Mouse (Mus musculus): Measurements from ENCODE around the gene Gcm2. TPM values are rescaled to one million over a fixed set of nuclear protein-coding genes. Genes with fewer than 3 reads are reported as not detected.

The Gcm2 gene
- polyA plus RNA-seq, 1 experiment from 2014 or later, result not detected

- no peak overlapping the region for H3K9ac ChIP-seq (ENCODE audit: low read length)
- H3K4me1 ChIP-seq (ENCODE audit: control insufficient read depth in 2 of 2, insufficient read depth in 2 of 2, low read length in 2 of 2), result no peaks in the 10 kb centered on the region
- no peaks in the 10 kb centered on the region for H3K27me3 ChIP-seq (ENCODE audit: control insufficient read depth, insufficient read depth, low read length)
- 93% methylated on average over 6 of the region's 6 CpGs for WGBS
- no peak overlapping the region for H3K4me3 ChIP-seq (ENCODE audit: control insufficient read depth in 1 of 2, insufficient read depth in 1 of 2, low read depth in 1 of 2, low read length in 2 of 2)
- no peak overlapping the region for H3K27ac ChIP-seq (replicated peaks in 1 of 2; ENCODE audit: control insufficient read depth in 1 of 2, insufficient read depth in 1 of 2, low read depth in 2 of 2, low read length in 2 of 2)
- no peak for ATAC-seq (ENCODE audit: insufficient number of reproducible peaks, insufficient read depth, low FRiP score, low read depth)
- no peak overlapping the region for H3K4me2 ChIP-seq (ENCODE audit: low read length)
- H3K9me3 ChIP-seq (ENCODE audit: control insufficient read depth, low read length), result no peaks in the 10 kb centered on the region
- H3K36me3 ChIP-seq (ENCODE audit: control insufficient read depth, insufficient read depth, low read length), result no peaks in the 10 kb centered on the region
These were observed 12.9 kb upstream of the Gcm2 start for GRCm38 (mm10) chr13:41123666-41124225.

GRCm38 (mm10) chr13:41119152-41119945 is 8.5 kb upstream of the Gcm2 start:
- no peaks in the 10 kb centered on the region for H3K4me1 ChIP-seq (ENCODE audit: control insufficient read depth in 2 of 2, insufficient read depth in 2 of 2, low read length in 2 of 2)
- WGBS, result 42% methylated on average over 9 of the region's 9 CpGs
- H3K9me3 ChIP-seq (ENCODE audit: control insufficient read depth, low read length), result no peaks in the 10 kb centered on the region
- no peak overlapping the region for H3K9ac ChIP-seq (ENCODE audit: low read length)
- peaks cover 8% of the 10 kb centered on the region; the same call in 1 of the 2 replicates for H3K27me3 ChIP-seq (ENCODE audit: control insufficient read depth, insufficient read depth, low read length)
- no peak overlapping the region for H3K4me3 ChIP-seq (ENCODE audit: control insufficient read depth in 1 of 2, insufficient read depth in 1 of 2, low read depth in 1 of 2, low read length in 2 of 2)
- H3K36me3 ChIP-seq (ENCODE audit: control insufficient read depth, insufficient read depth, low read length), result no peaks in the 10 kb centered on the region
- no peak overlapping the region for H3K4me2 ChIP-seq (ENCODE audit: low read length)
- no peak for ATAC-seq (ENCODE audit: insufficient number of reproducible peaks, insufficient read depth, low FRiP score, low read depth)
- no peak overlapping the region for H3K27ac ChIP-seq (replicated peaks in 1 of 2; ENCODE audit: control insufficient read depth in 1 of 2, insufficient read depth in 1 of 2, low read depth in 2 of 2, low read length in 2 of 2)

- H3K27me3 ChIP-seq (ENCODE audit: control insufficient read depth, insufficient read depth, low read length), result peaks cover 26% of the 10 kb centered on the region; the same call in 1 of the 2 replicates
These were observed 3.1 kb upstream of the Gcm2 start, which contains the start of gene Sycp2l for GRCm38 (mm10) chr13:41113940-41114339. Gene Sycp2l (plus strand): TSS chr13:41114307.

GRCm38 (mm10) chr13:41105541-41105940 is 5.3 kb downstream of the Gcm2 start:
- 91% methylated on average over 13 of the region's 13 CpGs for WGBS
- no peaks in the 10 kb centered on the region for H3K36me3 ChIP-seq (ENCODE audit: control insufficient read depth, insufficient read depth, low read length)
- H3K9me3 ChIP-seq (ENCODE audit: control insufficient read depth, low read length), result no peaks in the 10 kb centered on the region
- H3K27me3 ChIP-seq (ENCODE audit: control insufficient read depth, insufficient read depth, low read length), result no peaks in the 10 kb centered on the region
- H3K4me2 ChIP-seq (ENCODE audit: low read length), result no peak overlapping the region
- no peak overlapping the region for H3K27ac ChIP-seq (replicated peaks in 1 of 2; ENCODE audit: control insufficient read depth in 1 of 2, insufficient read depth in 1 of 2, low read depth in 2 of 2, low read length in 2 of 2)
- ATAC-seq (ENCODE audit: insufficient number of reproducible peaks, insufficient read depth, low FRiP score, low read depth), result no peak
- H3K9ac ChIP-seq (ENCODE audit: low read length), result no peak overlapping the region
- H3K4me1 ChIP-seq (ENCODE audit: control insufficient read depth in 2 of 2, insufficient read depth in 2 of 2, low read length in 2 of 2), result no peaks in the 10 kb centered on the region
- no peak overlapping the region for H3K4me3 ChIP-seq (ENCODE audit: control insufficient read depth in 1 of 2, insufficient read depth in 1 of 2, low read depth in 1 of 2, low read length in 2 of 2)

More at GRCm38 (mm10) chr13:41113940-41114339, 3.1 kb upstream of the Gcm2 start, which contains the start of gene Sycp2l:
- Histone ChIP-seq H3K4me3 (ENCODE audit: control insufficient read depth in 1 of 2, insufficient read depth in 1 of 2, low read depth in 1 of 2, low read length in 2 of 2) (peak within 1 kb of the TSS; percentile 2 to 18; a peak in 3 of 4 replicates), H3K9me3 (ENCODE audit: control insufficient read depth, low read length) (no peaks in the 10 kb centered on the region), H3K9ac (ENCODE audit: low read length) (no peak within 1 kb of the TSS), H3K36me3 (ENCODE audit: control insufficient read depth, insufficient read depth, low read length) (no peaks in the 10 kb centered on the region), H3K4me1 (ENCODE audit: control insufficient read depth in 2 of 2, insufficient read depth in 2 of 2, low read length in 2 of 2) (no peaks in the 10 kb centered on the region), H3K4me2 (ENCODE audit: low read length) (peak within 1 kb of the TSS; percentile 54), H3K27ac (replicated peaks in 1 of 2; ENCODE audit: control insufficient read depth in 1 of 2, insufficient read depth in 1 of 2, low read depth in 2 of 2, low read length in 2 of 2) (no peak within 1 kb of the TSS)
- no peak for ATAC-seq (ENCODE audit: insufficient number of reproducible peaks, insufficient read depth, low FRiP score, low read depth)
- 32% methylated on average over 14 of the region's 14 CpGs for WGBS

- H3K4me3 ChIP-seq (ENCODE audit: control insufficient read depth in 1 of 2, insufficient read depth in 1 of 2, low read depth in 1 of 2, low read length in 2 of 2), result no peak overlapping the region
- no peak overlapping the region for H3K27ac ChIP-seq (replicated peaks in 1 of 2; ENCODE audit: control insufficient read depth in 1 of 2, insufficient read depth in 1 of 2, low read depth in 2 of 2, low read length in 2 of 2)
- H3K36me3 ChIP-seq (ENCODE audit: control insufficient read depth, insufficient read depth, low read length), result no peaks in the 10 kb centered on the region
- ATAC-seq (ENCODE audit: insufficient number of reproducible peaks, insufficient read depth, low FRiP score, low read depth), result no peak
- no peaks in the 10 kb centered on the region for H3K4me1 ChIP-seq (ENCODE audit: control insufficient read depth in 2 of 2, insufficient read depth in 2 of 2, low read length in 2 of 2)
- no peaks in the 10 kb centered on the region for H3K9me3 ChIP-seq (ENCODE audit: control insufficient read depth, low read length)
- H3K9ac ChIP-seq (ENCODE audit: low read length), result no peak overlapping the region
- no peak overlapping the region for H3K4me2 ChIP-seq (ENCODE audit: low read length)
- WGBS, result 69% methylated on average over 12 of the region's 12 CpGs
- no peaks in the 10 kb centered on the region for H3K27me3 ChIP-seq (ENCODE audit: control insufficient read depth, insufficient read depth, low read length)
These were observed 6.9 kb downstream of the Gcm2 start for GRCm38 (mm10) chr13:41103841-41104525.

GRCm38 (mm10) chr13:41100031-41100430 is 10.8 kb downstream of the Gcm2 start:
- Histone ChIP-seq H3K4me1 (ENCODE audit: control insufficient read depth in 2 of 2, insufficient read depth in 2 of 2, low read length in 2 of 2) (peaks cover 2% of the 10 kb centered on the region in 2 experiments; a peak in 1 of 4 replicates), H3K4me3 (ENCODE audit: control insufficient read depth in 1 of 2, insufficient read depth in 1 of 2, low read depth in 1 of 2, low read length in 2 of 2) (no peak overlapping the region), H3K9me3 (ENCODE audit: control insufficient read depth, low read length) (no peaks in the 10 kb centered on the region), H3K27ac (replicated peaks in 1 of 2; ENCODE audit: control insufficient read depth in 1 of 2, insufficient read depth in 1 of 2, low read depth in 2 of 2, low read length in 2 of 2) (no peak overlapping the region), H3K27me3 (ENCODE audit: control insufficient read depth, insufficient read depth, low read length) (no peaks in the 10 kb centered on the region), H3K36me3 (ENCODE audit: control insufficient read depth, insufficient read depth, low read length) (no peaks in the 10 kb centered on the region), H3K4me2 (ENCODE audit: low read length) (no peak overlapping the region), H3K9ac (ENCODE audit: low read length) (no peak overlapping the region)
- WGBS, result 85% methylated on average over 2 of the region's 2 CpGs
- no peak for ATAC-seq (ENCODE audit: insufficient number of reproducible peaks, insufficient read depth, low FRiP score, low read depth)

GRCm38 (mm10) chr13:41098325-41098724 is 12.5 kb downstream of the Gcm2 start:
- H3K4me3 ChIP-seq (ENCODE audit: control insufficient read depth in 1 of 2, insufficient read depth in 1 of 2, low read depth in 1 of 2, low read length in 2 of 2), result no peak overlapping the region
- H3K27me3 ChIP-seq (ENCODE audit: control insufficient read depth, insufficient read depth, low read length), result no peaks in the 10 kb centered on the region
- H3K36me3 ChIP-seq (ENCODE audit: control insufficient read depth, insufficient read depth, low read length), result no peaks in the 10 kb centered on the region
- H3K4me1 ChIP-seq (ENCODE audit: control insufficient read depth in 2 of 2, insufficient read depth in 2 of 2, low read length in 2 of 2), result peaks cover 2% of the 10 kb centered on the region in 2 experiments; a peak in 1 of 4 replicates
- no peak overlapping the region for H3K9ac ChIP-seq (ENCODE audit: low read length)
- peak overlapping the region; percentile 38; the same call in 1 of the 2 replicates for H3K4me2 ChIP-seq (ENCODE audit: low read length)
- WGBS, result 39% methylated on average over 15 of the region's 15 CpGs
- no peak overlapping the region for H3K27ac ChIP-seq (replicated peaks in 1 of 2; ENCODE audit: control insufficient read depth in 1 of 2, insufficient read depth in 1 of 2, low read depth in 2 of 2, low read length in 2 of 2)
- no peak for ATAC-seq (ENCODE audit: insufficient number of reproducible peaks, insufficient read depth, low FRiP score, low read depth)
- no peaks in the 10 kb centered on the region for H3K9me3 ChIP-seq (ENCODE audit: control insufficient read depth, low read length)
